Mouse (Mus musculus) kidney, adult 2 months (tissue): ENCODE measurements around the gene Pcbp2.

ENCODE experiments used
- CTCF ChIP-seq: fragments of 200-500 bp; conservative IDR thresholded peaks from 2 replicates; pipeline ENCODE4 v1.5.1; 2011; ENCODE audit warnings: low read depth, mild to moderate bottlenecking, control low read depth, low read length, moderate library complexity, mixed read lengths; ENCODE audit not compliant: insufficient read depth, insufficient read length
- POLR2A ChIP-seq: fragments of 200-500 bp; IDR thresholded peaks from one replicate; pipeline ENCODE4 v1.6.1; 2011; ENCODE audit warnings: low read depth, low read length, control low read depth

- no peak for TF ChIP-seq POLR2A
- TF ChIP-seq CTCF: no peak
Observed at GRCm38 (mm10) chr15:102487664-102488063, 17.3 kb downstream of the Pcbp2 start.
